24 mouse cellular contexts compared by ENCODE assay signal in genomic region chr19:43036381-43036780, GRCm38 (mm10).
A peak's percentile ranks its signal among the peaks of the same experiment; 100 is the strongest.
DNase-seq lines count a peak whose midpoint lies in the region; ATAC-seq and TF ChIP-seq lines count a peak whose summit lies in the region.
"Had no signal": no experiment of that assay in that cellular context is flagged by ENCODE, and none has a peak within 500 bp of the region (broad histone marks: within the 10 kb centered on the region; RNA-seq: fewer than 3 reads in every experiment).

No protein-coding gene starts in this region.

- no peak for TF ChIP-seq CTCF in layer of hippocampus, adult 2 months (conservative IDR thresholded peaks at IDR 0.05)

- H3K27ac ChIP-seq in layer of hippocampus, adult 2 months: peak overlapping the region; percentile 64
- H3K27ac ChIP-seq: embryonic facial prominence, embryonic 12.5 days; embryonic facial prominence, embryonic 15.5 days; forebrain, embryonic 12.5 days; gastrocnemius, adult 2 months; hindbrain, embryonic 10.5 days; hindbrain, embryonic 13.5 days; intestine, embryonic 15.5 days had no signal

- DNase-seq in layer of hippocampus, adult 2 months (ENCODE audit: low spot score in 2 of 2): peak in 1 of 2 experiments; percentile 12
- no peak for DNase-seq in layer of hippocampus, adult 9-10 months (ENCODE audit: low spot score)
- DNase-seq in MEL-GATA-1-ER (ENCODE audit: extremely low read depth, low read depth): peak; percentile 37
- no peak for DNase-seq in Muller cell, postnatal 12 days (ENCODE audit: inconsistent ontology term)
- DNase-seq in thymus, postnatal 10 days (ENCODE audit: low spot score in 2 of 2): no peak
- DNase-seq in ovary, postnatal 14 days (ENCODE audit: low spot score): no peak
- DNase-seq: adrenal gland, postnatal 10 days; cerebellum, adult 11-12 months; cerebellum, adult 8-10 months; cerebellum, postnatal 10 days; gastrocnemius, adult 2 months; gastrocnemius, postnatal 14 days; heart, adult 11 months had no signal

- H3K4me3 ChIP-seq in layer of hippocampus, adult 2 months: no peak overlapping the region
- H3K4me3 ChIP-seq: embryonic facial prominence, embryonic 12.5 days; embryonic facial prominence, embryonic 15.5 days; forebrain, embryonic 12.5 days; gastrocnemius, adult 2 months; hindbrain, embryonic 10.5 days; hindbrain, embryonic 13.5 days; intestine, embryonic 15.5 days had no signal

- ATAC-seq in hematopoietic stem cell, adult 5-6 weeks (replicated peaks in 1 of 2; ENCODE audit: insufficient read depth in 1 of 2, low FRiP score in 2 of 2, low TSS enrichment in 1 of 2, low read depth in 1 of 2, poor library complexity in 2 of 2, severe bottlenecking in 2 of 2): peak; percentile 94 to 96
- ATAC-seq: CD4-positive, CD25-positive, alpha-beta regulatory T cell, adult 4 months; forebrain, embryonic 16.5 days; hindbrain, embryonic 16.5 days; intestine, embryonic 15.5 days; Patski had no signal
